Mouse (Mus musculus) monocyte, adult 5-6 weeks (primary cell): ENCODE measurements around the gene Olfr312. TPM values are rescaled to one million over a fixed set of nuclear protein-coding genes. Genes with fewer than 3 reads are reported as not detected.
"Not testable (repeated sequence)": the region's sequence is repeated elsewhere in the genome, so short reads cannot be mapped to it uniquely, and the experiment has no call there.

Experiments used
- ATAC-seq: fragments of 153-309, 156-312 bp; replicated peaks from 2 replicates; pipeline ENCODE4 v1.8.0; 2017; ENCODE audit warnings: mild to moderate bottlenecking; ENCODE audit not compliant: low TSS enrichment, insufficient number of reproducible peaks, severe bottlenecking, poor library complexity, low FRiP score
- total RNA-seq: library from RNA; stranded (forward); fragments of 200-1000, 200-491, 200-594 nt; gene quantifications from 3 replicates; pipeline ENCODE4 v1.2.3, GENCODE M21; 2017

The Olfr312 gene
- not detected in 3 replicates for total RNA-seq

DNA sequence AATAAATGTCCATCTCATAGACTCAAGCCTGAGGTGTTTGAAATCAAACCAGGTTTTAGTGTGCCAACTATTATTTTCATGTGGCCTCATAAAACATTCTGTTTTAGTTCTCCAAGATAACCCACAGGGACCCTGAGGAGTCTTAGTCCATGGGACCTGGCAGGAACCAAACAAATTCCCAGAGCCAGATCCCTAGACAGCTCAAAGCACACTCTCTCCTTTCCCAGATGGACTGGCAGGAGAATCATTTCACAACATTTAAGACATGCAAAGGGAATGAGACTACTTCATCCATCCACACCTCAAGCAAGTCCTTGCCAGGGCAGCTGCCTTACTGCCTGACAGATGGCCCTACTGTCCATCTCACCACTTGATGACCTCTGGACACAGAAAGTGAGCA lies at the start of gene Olfr312:
Gene Olfr312 (plus strand): TSS at position 301 of the 400 bp plus-strand sequence.
- ATAC-seq, result not testable (repeated sequence)

- no peak for ATAC-seq
These were observed 46.5 kb upstream of the Olfr312 start, which contains the start of gene Olfr314 for GRCm38 (mm10) chr11:58782480-58783089. Gene Olfr314 (plus strand): TSS chr11:58782952.

GRCm38 (mm10) chr11:58784182-58784581 lies 44.9 kb upstream of the Olfr312 start:
- no peak for ATAC-seq

DNA sequence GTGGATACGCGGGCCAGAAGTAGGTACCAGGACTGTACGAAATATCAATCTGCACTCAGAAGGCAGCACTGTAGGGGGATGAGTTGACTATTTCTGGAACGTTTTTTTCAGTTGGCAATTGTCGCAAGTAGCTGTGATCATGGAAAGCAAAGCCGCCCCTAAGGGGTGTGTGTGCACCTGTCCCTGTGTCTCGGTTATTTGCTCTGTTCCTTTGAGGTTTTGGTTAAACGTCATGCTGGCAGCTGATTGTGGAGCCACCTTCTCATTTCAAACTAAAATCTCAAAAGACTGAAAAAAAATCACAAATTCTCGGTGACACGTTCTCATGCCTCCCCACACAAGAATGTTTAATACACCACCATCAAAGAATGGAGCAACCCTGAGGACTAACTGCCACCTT lies 41.4 kb upstream of the Olfr312 start:
- no peak for ATAC-seq

DNA sequence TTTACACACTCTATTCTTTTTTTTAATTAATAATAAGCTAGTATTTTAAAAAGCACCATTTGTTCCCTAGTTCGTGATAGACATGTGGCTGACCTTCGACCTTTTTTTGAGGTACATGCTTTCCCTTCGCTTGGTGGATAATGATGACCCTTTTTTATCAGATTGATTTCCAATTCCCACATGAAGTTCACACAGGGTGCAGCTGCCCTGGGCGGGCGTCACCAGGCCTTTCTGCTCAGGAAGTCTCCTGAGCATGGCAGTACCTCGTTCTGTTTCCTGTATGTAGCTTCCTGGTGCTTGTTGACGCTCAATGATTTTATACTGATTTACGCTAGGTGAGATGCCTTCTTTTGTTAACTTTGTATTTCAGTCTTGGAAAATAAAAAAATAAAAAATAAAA lies 40.7 kb upstream of the Olfr312 start:
- ATAC-seq, result no peak

DNA sequence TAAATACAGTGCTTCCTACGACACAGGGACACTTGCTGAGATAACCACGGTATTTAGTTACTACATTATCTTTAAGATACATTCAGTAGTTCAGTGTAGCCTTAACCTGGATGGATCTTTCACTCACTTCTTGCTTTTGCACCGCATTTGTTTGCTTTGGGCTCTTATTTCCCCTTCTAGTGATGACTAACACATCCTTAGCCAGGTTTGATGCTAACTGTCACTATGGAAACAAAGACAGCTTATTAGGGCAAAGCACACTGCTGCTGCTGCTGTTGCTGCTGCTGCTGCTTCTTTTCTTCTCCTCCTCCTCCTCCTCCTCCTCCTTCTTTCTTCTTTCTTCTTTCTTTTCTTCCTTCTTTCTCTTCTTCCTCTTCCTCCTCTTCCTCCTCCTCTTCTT lies 39.5 kb upstream of the Olfr312 start:
- no peak for ATAC-seq

DNA sequence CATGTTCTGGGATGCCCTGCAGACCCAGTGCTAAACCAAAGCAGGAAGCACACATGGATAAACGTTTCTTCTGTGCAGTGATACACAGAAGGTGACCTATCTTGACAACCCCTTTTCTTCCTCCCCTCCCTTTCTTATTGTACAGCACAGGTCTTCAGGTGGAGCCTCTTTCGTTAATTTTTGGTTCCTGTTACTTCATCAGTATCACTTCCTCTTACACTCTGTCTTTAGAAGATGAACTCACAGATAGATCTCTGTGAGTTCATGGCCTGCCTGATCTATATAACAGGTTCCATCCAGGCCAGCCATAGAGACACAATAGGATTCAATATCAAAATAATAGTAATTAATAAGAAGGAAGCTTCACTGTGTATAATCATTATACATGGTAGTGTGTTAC lies 39.0 kb upstream of the Olfr312 start:
- no peak for ATAC-seq

- no peak for ATAC-seq
These were observed 38.4 kb upstream of the Olfr312 start for GRCm38 (mm10) chr11:58790646-58791045.

DNA sequence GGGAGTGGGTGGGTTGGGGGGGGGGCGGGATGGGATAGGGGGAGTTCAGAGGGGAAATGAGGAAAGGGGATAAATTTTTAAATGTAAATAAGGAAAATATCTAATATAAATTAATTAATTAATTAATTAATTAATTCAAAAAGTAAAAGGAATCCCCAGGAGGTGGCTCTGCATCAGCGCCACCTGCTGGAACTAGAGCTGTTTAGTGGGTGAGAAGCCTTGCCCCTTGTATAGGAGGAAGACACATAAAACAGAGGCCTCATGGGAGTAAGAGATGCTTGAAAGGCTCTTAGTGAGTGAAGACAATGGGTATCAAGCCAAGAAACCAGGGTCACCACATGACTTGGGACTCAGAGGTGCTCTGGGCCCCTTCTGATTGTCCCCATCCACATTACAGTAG lies 33.2 kb upstream of the Olfr312 start:
- no peak for ATAC-seq

- ATAC-seq, result no peak
These were observed 32.2 kb upstream of the Olfr312 start for GRCm38 (mm10) chr11:58796850-58797249.

- ATAC-seq, result no peak
These were observed 29.3 kb upstream of the Olfr312 start for GRCm38 (mm10) chr11:58799747-58800146.

GRCm38 (mm10) chr11:58801558-58802228 lies 27.3 kb upstream of the Olfr312 start, which contains the start of gene Fam183b:
Gene Fam183b (minus strand): TSS chr11:58801960.
- ATAC-seq, result no peak

DNA sequence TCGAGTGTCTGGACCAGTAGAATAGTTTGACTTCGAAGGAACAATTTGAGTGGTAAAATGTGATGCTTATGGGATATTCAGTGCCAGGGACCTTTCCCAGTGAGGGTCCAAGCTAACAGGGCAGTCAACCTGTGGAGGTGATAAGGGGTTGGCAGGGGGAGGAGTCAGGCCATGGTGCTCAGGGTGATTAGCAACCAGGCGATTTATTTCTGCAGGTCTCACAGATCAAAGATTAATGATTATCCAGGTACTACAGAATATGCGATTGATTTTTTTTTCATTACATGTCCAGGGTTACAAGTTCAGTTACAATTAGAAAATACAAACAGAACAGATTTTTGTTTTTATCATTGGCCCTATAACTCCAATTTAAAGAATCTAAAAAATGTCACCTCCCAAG lies 25.2 kb upstream of the Olfr312 start:
- no peak for ATAC-seq

DNA sequence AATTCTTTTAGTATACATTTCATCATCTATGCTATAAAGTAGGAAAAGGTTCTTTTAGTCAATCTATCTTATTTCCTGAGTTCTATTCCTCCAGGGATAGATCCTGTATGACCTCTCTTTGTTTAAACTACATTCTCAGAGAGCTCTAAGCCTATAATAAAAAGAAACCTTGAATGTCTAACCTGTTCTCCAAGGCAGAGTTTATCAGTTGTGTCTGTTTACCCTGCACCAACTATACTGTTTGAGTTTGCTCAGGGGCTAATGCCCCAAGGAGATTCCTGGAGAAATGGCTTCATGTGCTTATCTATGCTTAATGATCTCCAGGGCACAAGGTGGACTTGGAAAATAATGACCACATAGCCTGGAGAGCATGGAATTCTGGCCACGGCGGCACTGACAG lies 24.6 kb upstream of the Olfr312 start:
- ATAC-seq, result no peak

DNA sequence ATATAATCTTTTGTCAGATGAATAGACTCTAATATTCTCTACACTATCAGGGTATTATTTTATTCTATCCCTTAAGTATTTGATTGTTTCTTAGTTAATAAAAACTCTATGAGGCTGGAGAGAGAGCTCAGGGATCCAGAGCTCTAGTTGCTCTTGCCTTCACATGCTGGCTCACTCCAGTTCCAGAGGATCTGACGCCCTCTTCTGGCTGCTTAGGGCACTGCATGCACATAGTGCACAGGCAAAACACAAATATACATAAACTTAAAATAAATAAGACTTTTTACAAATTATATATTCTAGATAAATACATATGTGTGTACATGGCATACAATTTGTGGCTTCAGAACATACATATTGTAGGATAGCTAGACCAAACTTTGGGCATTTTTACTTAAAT lies 17.0 kb upstream of the Olfr312 start:
- ATAC-seq, result no peak

- not testable (repeated sequence) for ATAC-seq
These were observed 14.3 kb upstream of the Olfr312 start, which contains the start of gene Olfr313 for GRCm38 (mm10) chr11:58814700-58815099. Gene Olfr313 (plus strand): TSS chr11:58815000.

DNA sequence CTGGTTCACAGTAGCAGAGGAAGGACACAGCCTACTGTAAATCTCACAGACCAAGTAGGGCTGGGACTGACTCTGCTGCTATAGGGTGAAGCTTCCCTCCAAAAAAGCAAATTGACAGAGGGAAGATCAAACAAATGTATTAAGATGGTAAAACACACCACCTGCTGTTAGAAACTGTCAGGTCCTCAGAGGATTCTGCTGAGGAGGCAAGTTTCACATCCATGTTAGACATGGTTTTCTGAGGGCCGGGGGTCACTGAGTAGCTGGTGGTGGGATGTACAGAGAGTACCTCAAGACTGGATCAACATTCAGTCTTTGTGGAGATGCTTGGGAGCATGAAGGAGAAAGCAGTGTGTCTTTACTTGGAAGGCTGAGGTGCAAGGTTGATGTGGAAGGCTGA lies 13.4 kb upstream of the Olfr312 start:
- no peak for ATAC-seq

DNA sequence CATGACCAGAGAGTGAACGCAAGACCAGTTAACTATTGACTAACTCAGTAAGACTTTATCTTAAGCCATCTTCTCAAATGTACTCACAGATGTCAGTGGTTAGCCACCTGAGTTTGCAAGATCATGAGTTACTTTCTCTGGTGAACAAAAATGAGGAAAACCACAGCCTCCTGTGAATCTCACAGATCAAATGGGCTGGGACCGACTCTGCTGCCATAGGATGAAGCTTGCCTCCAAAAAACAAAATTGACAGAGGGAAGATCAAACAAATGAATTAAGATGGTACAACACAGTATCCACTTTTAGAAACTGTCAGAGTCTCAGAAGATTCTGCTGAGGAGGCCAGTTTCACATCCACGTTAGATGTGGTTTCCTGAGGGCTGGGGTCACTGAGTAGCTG lies 727 bp downstream of the Olfr312 start:
- no peak for ATAC-seq

DNA sequence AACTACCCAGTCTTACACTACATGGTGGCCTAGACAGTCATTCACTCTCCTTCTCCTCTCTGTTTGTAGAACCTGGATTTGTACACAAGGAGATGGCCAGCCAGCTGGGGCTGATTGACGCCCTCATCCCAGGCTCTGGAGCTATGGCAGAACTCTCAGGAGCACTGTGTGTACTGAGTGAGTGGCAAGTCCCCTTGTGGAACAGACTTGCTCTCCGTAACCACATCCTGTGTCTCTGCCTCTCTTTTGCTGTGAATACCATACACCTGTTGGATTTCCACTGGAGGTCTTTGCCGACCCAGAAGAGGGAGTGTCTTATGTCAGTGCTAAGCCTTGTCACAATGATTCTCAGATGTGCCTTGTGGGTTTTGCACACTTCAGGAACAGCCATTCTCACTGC lies 3.5 kb downstream of the Olfr312 start:
- ATAC-seq, result not testable (repeated sequence)

GRCm38 (mm10) chr11:58838951-58839350 lies 9.9 kb downstream of the Olfr312 start, which contains the start of gene Olfr311:
Gene Olfr311 (plus strand): TSS chr11:58839251.
- ATAC-seq, result not testable (repeated sequence)
